Mouse (Mus musculus) olfactory bulb, adult 2 months (tissue): ENCODE measurements around the gene Zbtb9.

Experiments used
- CTCF ChIP-seq: fragments of 200-500 bp; IDR thresholded peaks from 2 replicates; pipeline ENCODE4 v1.5.1; 2012; ENCODE audit warnings: low read depth, mild to moderate bottlenecking, low read length, moderate library complexity; ENCODE audit not compliant: insufficient read depth
- POLR2A ChIP-seq: fragments of 200-500 bp; IDR thresholded peaks from 2 replicates; pipeline ENCODE4 v1.6.1; 2012; ENCODE audit warnings: mild to moderate bottlenecking, low read depth, low read length, moderate library complexity; ENCODE audit not compliant: insufficient read depth

DNA sequence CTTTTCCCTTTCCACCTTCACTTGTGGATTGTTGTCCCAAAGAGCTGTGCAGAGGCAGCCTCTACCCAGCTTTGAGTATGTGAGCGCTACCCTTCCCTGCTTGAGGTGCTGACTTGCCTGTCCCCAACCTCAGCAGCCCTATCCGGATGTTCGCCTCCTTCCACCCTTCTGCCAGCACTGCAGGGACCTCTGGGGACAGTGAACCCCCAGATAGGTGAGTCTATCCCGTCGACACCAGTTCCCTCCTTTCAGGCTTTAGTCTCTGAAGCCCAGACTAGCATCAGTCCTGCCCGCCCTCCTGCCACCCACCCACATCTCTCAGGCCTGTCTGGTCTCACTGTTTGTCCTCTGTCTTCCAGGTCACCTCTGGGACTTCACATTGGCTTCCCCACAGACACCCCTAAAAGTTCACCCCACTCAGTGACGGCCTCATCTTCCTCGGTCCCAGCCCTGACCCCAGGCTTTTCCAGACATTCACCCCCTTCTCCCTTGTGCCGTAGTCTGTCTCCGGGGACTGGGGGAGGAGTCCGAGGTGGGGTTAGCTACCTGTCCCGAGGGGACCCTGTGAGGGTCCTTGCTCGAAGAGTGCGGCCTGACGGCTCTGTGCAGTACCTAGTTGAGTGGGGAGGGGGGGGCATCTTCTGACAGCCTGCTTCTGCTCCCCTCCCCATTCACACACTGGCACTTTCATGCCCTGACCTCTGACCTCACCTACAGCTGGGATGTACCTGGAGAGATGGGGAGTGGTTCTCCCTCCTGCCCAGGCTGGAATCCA is 35.9 kb upstream of the Zbtb9 start:
- TF ChIP-seq POLR2A (no peak), CTCF (no peak)
